Mouse (Mus musculus) forebrain, postnatal 0 days (tissue): Measurements from ENCODE around the gene Dmwd. TPM values are rescaled to one million over a fixed set of nuclear protein-coding genes. Genes with fewer than 3 reads are reported as not detected.

Experiments
- ATAC-seq: fragments of 200-750 bp; cut with Nextera tagmentation; 2 replicates; pipeline ENCODE4 v1.8.0; 2017; ENCODE audit warnings: mild to moderate bottlenecking, moderate library complexity
- DNase-seq: peaks from one replicate; pipeline ENCODE4 v3.0.0-alpha.2; 2015
- H3K27ac ChIP-seq: fragments of 300-500 bp; sonication (generic); 2 replicates; pipeline ENCODE4 v1.5.1; 2014; ENCODE audit warnings: low read depth, mild to moderate bottlenecking, antibody characterized with exemption, low read length, moderate library complexity, mixed read lengths
- H3K27me3 ChIP-seq: fragments of 300-500 bp; sonication (generic); 2 replicates; pipeline ENCODE4 v1.6.1; 2014; ENCODE audit warnings: mild to moderate bottlenecking, low read length, mixed read lengths; ENCODE audit not compliant: insufficient read depth
- H3K36me3 ChIP-seq: fragments of 300-500 bp; sonication (generic); 2 replicates; pipeline ENCODE4 v1.6.1; 2014; ENCODE audit warnings: mild to moderate bottlenecking, moderate library complexity; ENCODE audit not compliant: insufficient read depth
- H3K4me1 ChIP-seq: fragments of 300-500 bp; sonication (generic); 2 replicates; pipeline ENCODE4 v1.6.1; 2014; ENCODE audit warnings: antibody characterized with exemption; ENCODE audit not compliant: insufficient read depth
- H3K4me2 ChIP-seq: fragments of 300-500 bp; sonication (generic); 2 replicates; pipeline ENCODE4 v1.6.1; 2014; ENCODE audit warnings: low read depth, mild to moderate bottlenecking, moderate library complexity
- H3K4me3 ChIP-seq: fragments of 300-500 bp; sonication (generic); 2 replicates; pipeline ENCODE4 v1.5.1; 2014; ENCODE audit warnings: low read depth, low read length, mixed read lengths
- H3K9ac ChIP-seq: fragments of 300-500 bp; sonication (generic); 2 replicates; pipeline ENCODE4 v1.6.1; 2014; ENCODE audit warnings: mild to moderate bottlenecking
- H3K9me3 ChIP-seq: fragments of 300-500 bp; sonication (generic); 2 replicates; pipeline ENCODE4 v1.6.1; 2016; ENCODE audit warnings: low read length
- CTCF ChIP-seq: sonication (generic); IDR thresholded peaks from 2 replicates; pipeline ENCODE4 v1.5.1; 2016; ENCODE audit warnings: antibody characterized with exemption, control low read depth, low read depth
- WGBS: fragments of 180-500 bp; shearing (Covaris S2); extraction: QIAGEN DNeasy Blood & Tissue Kit; methylation state at CpG from one replicate; pipeline ENCODE4 v1.1.7; 2014; 5-methylcytosine and 5-hydroxymethylcytosine counted together
- polyA plus RNA-seq: library from polyadenylated mRNA; unstranded; fragments of >200 nt; fragmentation: Nextera tagmentation; extraction: Ambion mirVana; gene quantifications from 2 replicates; pipeline ENCODE4 v1.2.1, GENCODE M21; 2015
- total RNA-seq: library from RNA; depleted of rRNA; stranded (reverse); fragments of >200 nt; gene quantifications from 2 replicates; pipeline ENCODE4 v1.2.3, GENCODE M21; 2014

Gene Dmwd
- total and polyA plus RNA-seq, 2 experiments from 2014 or later = 43.8 to 122 TPM

- TF ChIP-seq CTCF = no peak; the same call in 1 of the 2 replicates
- peak; percentile 89 for DNase-seq
- peak within 1 kb of the TSS; percentile 47 for H3K9ac ChIP-seq
- H3K4me2 ChIP-seq = peak within 1 kb of the TSS; percentile 55
- peak within 1 kb of the TSS; percentile 38 for H3K4me3 ChIP-seq
- no peaks in the 10 kb centered on the region for H3K27me3 ChIP-seq
- H3K27ac ChIP-seq = 0 out of 2 replicates have a peak within 1 kb of the TSS, but pooled peaks have one; percentile 57
- peaks cover 8% of the 10 kb centered on the region; the same call in 1 of the 2 replicates for H3K4me1 ChIP-seq
- 23% methylated on average over 62 of the region's 64 CpGs for WGBS
- no peaks in the 10 kb centered on the region for H3K36me3 ChIP-seq
- ATAC-seq = peak; percentile 58
- H3K9me3 ChIP-seq = no peaks in the 10 kb centered on the region
Observed at GRCm38 (mm10) chr7:19118028-19118771, 42.2 kb downstream of the Dmwd start, which contains the start of gene Gm4969. Gene Gm4969, minus strand, starts transcription at chr7:19118368.

GRCm38 (mm10) chr7:19119083-19119482 is 43.1 kb downstream of the Dmwd start:
- no peak overlapping the region for H3K9ac ChIP-seq
- no peak overlapping the region for H3K4me2 ChIP-seq
- no peaks in the 10 kb centered on the region for H3K9me3 ChIP-seq
- H3K4me1 ChIP-seq = peaks cover 8% of the 10 kb centered on the region; the same call in 1 of the 2 replicates
- no peaks in the 10 kb centered on the region for H3K36me3 ChIP-seq
- no peak for TF ChIP-seq CTCF
- DNase-seq (no peak), ATAC-seq (no peak)
- WGBS = 91% methylated on average over 8 of the region's 8 CpGs
- H3K4me3 ChIP-seq = no peak overlapping the region
- no peaks in the 10 kb centered on the region for H3K27me3 ChIP-seq
- no peak overlapping the region for H3K27ac ChIP-seq

DNA sequence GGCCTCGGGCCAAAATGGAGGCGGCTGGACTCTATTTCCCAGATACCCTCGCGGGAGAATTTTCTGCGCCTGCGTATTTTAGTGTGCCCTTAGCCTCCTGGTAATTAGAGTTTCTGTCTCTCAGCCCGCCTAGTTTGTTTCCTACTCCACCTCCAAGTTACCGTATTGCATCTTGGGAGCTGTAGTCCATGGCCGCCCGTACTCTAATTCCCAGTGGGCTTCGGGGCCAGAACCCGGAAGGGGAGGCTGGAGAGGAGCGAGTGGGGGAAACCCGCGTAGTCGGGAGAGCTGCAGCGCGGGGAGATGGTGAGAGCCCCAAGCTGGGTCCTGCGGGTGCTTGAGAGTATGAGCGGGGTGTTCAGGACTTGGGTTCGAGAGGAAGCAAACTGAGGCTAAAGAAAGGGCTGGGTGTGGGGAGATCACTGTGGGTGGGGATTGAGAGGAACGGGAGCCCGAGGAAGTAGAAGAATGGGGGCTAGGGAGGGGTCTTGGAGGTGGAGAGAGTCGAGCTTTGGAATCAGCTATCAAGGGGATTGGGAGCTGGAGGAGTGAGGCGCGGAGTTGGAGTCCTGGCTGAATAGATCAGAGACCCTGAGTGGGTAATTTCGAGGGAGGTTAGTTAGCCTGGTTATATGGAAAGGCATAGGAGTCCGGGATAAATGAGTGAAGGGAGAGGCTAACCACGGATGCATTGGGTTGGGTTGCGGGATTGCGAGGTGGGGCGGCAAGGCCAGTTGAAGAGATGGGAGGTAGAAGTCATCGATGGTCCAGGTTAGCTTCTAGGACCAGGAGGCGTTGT is 43.8 kb downstream of the Dmwd start, which contains the start of gene Fbxo46:
Gene Fbxo46, plus strand, starts transcription at position 229 of the 799 bp plus-strand sequence.
- 4% methylated on average over 34 of the region's 34 CpGs for WGBS
- peak within 1 kb of the TSS; percentile 75 for H3K4me3 ChIP-seq
- H3K9ac ChIP-seq = peak within 1 kb of the TSS; percentile 75
- H3K36me3 ChIP-seq = no peaks in the 10 kb centered on the region
- DNase-seq (peak; percentile 98), ATAC-seq (peak; percentile 97)
- peak within 1 kb of the TSS; percentile 78 for H3K27ac ChIP-seq
- H3K9me3 ChIP-seq = no peaks in the 10 kb centered on the region
- H3K4me2 ChIP-seq = peak within 1 kb of the TSS; percentile 73
- H3K4me1 ChIP-seq = peaks cover 8% of the 10 kb centered on the region; the same call in 1 of the 2 replicates
- TF ChIP-seq CTCF = no peak
- H3K27me3 ChIP-seq = no peaks in the 10 kb centered on the region

DNA sequence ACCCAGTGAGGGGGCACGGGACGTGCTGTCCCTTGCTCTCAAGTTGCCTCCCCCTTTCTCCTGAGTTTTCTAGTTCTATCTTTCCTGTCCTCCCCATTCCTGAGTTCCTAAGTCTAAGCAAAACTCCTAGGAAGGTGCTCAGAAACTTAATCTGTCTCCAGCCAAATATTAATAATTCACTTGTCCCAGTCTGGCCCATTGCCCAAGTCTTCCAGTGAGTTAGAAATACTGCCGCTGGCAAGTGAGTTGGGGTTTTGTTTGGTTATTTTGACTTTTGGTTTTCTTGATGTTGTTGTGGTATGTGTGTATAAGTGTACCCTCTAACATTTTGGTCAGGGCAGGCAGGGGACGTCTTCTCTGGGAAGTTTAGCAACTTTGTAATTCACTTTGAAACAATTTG is 45.7 kb downstream of the Dmwd start:
- peaks cover 8% of the 10 kb centered on the region; the same call in 1 of the 2 replicates for H3K4me1 ChIP-seq
- H3K9me3 ChIP-seq = no peaks in the 10 kb centered on the region
- H3K36me3 ChIP-seq = peaks cover under 1% of the 10 kb centered on the region; the same call in 1 of the 2 replicates
- H3K4me3 ChIP-seq = no peak overlapping the region
- no peak for TF ChIP-seq CTCF
- WGBS = 83% methylated on average over 4 of the region's 4 CpGs
- no peak overlapping the region for H3K9ac ChIP-seq
- ATAC-seq = no peak
- no peak overlapping the region for H3K27ac ChIP-seq
- no peak overlapping the region for H3K4me2 ChIP-seq
- H3K27me3 ChIP-seq = no peaks in the 10 kb centered on the region
- no peak for DNase-seq

DNA sequence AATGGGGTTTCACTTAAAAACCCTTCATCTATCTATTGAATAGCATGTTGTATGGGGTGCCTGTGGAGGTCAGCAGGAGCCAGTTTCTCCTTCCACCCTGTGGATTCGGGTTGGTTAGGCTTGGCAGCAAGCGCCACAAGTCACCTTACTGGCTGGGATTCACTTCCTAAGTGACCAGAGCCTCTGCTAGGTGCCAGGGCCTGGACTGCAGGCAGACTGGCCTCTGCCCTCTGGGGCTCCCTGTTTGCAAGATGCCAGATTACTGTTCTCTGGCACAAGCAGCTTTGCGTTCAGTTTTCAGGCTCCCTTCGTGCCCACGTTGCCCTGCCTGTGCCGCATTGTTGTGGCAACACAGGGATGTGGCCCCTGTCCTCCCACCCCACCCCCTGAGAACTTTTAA is 48.7 kb downstream of the Dmwd start:
- H3K9ac ChIP-seq = no peak overlapping the region
- DNase-seq = no peak
- WGBS = 91% methylated on average over 6 of the region's 6 CpGs

GRCm38 (mm10) chr7:19127744-19128143 is 51.7 kb downstream of the Dmwd start:
- DNase-seq (no peak), ATAC-seq (no peak)
- no peak for TF ChIP-seq CTCF
- Histone ChIP-seq H3K9ac (no peak overlapping the region), H3K27me3 (no peaks in the 10 kb centered on the region), H3K36me3 (peaks cover 4% of the 10 kb centered on the region), H3K27ac (no peak overlapping the region), H3K4me2 (no peak overlapping the region), H3K9me3 (no peaks in the 10 kb centered on the region), H3K4me3 (no peak overlapping the region), H3K4me1 (peaks cover 4% of the 10 kb centered on the region; the same call in 1 of the 2 replicates)
- WGBS = 91% methylated on average over 5 of the region's 5 CpGs

More for the DNA sequence above, 48.7 kb downstream of the Dmwd start:
- ATAC-seq = no peak
- Histone ChIP-seq H3K9me3 (no peaks in the 10 kb centered on the region), H3K4me1 (peaks cover 8% of the 10 kb centered on the region; the same call in 1 of the 2 replicates), H3K4me2 (no peak overlapping the region), H3K4me3 (no peak overlapping the region), H3K36me3 (peaks cover 4% of the 10 kb centered on the region), H3K27ac (no peak overlapping the region), H3K27me3 (no peaks in the 10 kb centered on the region)
- TF ChIP-seq CTCF = no peak

DNA sequence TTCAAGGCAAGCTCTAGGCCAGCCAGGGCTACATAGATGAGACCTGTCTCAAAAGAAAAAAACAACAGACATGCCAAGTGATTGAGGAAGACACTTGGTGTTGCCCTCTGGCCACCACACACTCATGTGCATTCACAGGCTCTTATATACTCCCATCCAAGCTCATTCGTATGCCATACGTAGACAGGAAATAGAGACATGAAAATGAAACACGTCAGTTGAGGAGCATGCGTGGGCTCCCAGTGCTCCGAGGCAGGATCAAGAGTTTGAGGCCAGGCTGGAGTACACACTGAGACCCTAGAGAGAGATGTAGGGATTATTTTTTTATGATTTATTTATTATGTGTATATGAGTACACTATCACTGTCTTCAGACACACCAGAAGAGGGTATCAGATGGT is 53.4 kb downstream of the Dmwd start:
- no peak overlapping the region for H3K4me2 ChIP-seq
- peaks cover 4% of the 10 kb centered on the region; the same call in 1 of the 2 replicates for H3K4me1 ChIP-seq
- H3K36me3 ChIP-seq = peaks cover 4% of the 10 kb centered on the region
- no peak overlapping the region for H3K9ac ChIP-seq
- no peak for TF ChIP-seq CTCF
- H3K27ac ChIP-seq = no peak overlapping the region
- DNase-seq (no peak), ATAC-seq (no peak)
- WGBS = 96% methylated on average over 5 of the region's 5 CpGs
- H3K9me3 ChIP-seq = no peaks in the 10 kb centered on the region
- no peaks in the 10 kb centered on the region for H3K27me3 ChIP-seq
- H3K4me3 ChIP-seq = no peak overlapping the region
